Mouse (Mus musculus): ENCODE data around the gene S100a14.

DNA sequence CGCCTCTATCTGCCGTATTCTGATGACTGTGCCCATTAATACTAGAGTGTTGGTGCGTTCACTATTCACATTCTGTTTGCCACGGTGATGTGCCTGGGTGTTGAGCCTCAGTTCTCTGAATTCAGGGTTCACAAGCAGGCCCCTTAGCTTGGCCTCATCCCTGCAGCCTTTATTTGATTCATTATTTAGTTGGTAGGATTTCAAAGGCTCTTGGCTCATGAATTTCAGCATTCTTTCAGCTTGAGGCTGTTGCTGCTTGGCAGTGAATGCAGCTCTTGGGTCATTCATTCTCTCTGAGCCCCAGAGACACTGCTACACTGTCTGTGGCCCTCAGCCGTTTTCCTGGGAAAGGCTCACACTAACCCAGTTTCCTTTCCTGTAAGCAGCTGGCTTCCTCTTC, 29.3 kb downstream of the S100a14 start:
- no peak for TF ChIP-seq CTCF (IDR thresholded peaks at IDR 0.05; ENCODE audit: low read depth, low read length)
- TF ChIP-seq POLR2A (IDR thresholded peaks at IDR 0.05; ENCODE audit: extremely low read depth, insufficient read depth, low read length): no peak
